Mouse (Mus musculus) MEL (cell line): Measurements from ENCODE around the gene Sash1. TPM values are rescaled to one million over a fixed set of nuclear protein-coding genes. Genes with fewer than 3 reads are reported as not detected.

Source experiments
- DNase-seq: peaks from one replicate; pipeline ENCODE4 v3.0.0; 2011; ENCODE audit warnings: low read depth, low spot score
- H3K27ac ChIP-seq: 2 replicates; pipeline ENCODE4 v1.5.1; 2012; ENCODE audit warnings: low read depth, mild to moderate bottlenecking, control low read depth, low read length, moderate library complexity; ENCODE audit not compliant: control insufficient read depth
- H3K27me3 ChIP-seq, 2 experiments: fragments of 150-350 bp in 1 of 2; sonication (generic) in 1 of 2; 2 replicates each; pipeline ENCODE4 v1.6.1; 2012; ENCODE audit warnings: low read length in 2 of 2, mild to moderate bottlenecking in 2 of 2, improper control_type of control experiment in 1 of 2, moderate library complexity in 1 of 2; ENCODE audit not compliant: insufficient read depth in 2 of 2, control insufficient read depth in 1 of 2
- H3K36me3 ChIP-seq, 2 experiments: 2 replicates each; pipeline ENCODE4 v1.6.1; 2012 to 2014; ENCODE audit warnings: low read length in 2 of 2, improper control_type of control experiment in 1 of 2, inconsistent platforms in 1 of 2, mild to moderate bottlenecking in 1 of 2; ENCODE audit not compliant: insufficient read depth in 2 of 2, control insufficient read depth in 1 of 2
- H3K4me1 ChIP-seq, 2 experiments: fragments of 150-350 bp in 1 of 2; sonication (generic) in 1 of 2; 2 replicates each; pipeline ENCODE4 v1.6.1; 2012; ENCODE audit warnings: low read length in 2 of 2, improper control_type of control experiment in 1 of 2, mild to moderate bottlenecking in 1 of 2; ENCODE audit not compliant: insufficient read depth in 2 of 2, control insufficient read depth in 1 of 2
- H3K4me3 ChIP-seq, 2 experiments: fragments of 150-350 bp in 1 of 2; sonication (generic) in 1 of 2; 2 replicates each; pipeline ENCODE4 v1.5.1; 2012; ENCODE audit warnings: low read depth in 2 of 2, low read length in 2 of 2, mild to moderate bottlenecking in 2 of 2, moderate library complexity in 2 of 2, control low read depth in 1 of 2, improper control_type of control experiment in 1 of 2; ENCODE audit not compliant: control insufficient read depth in 1 of 2, insufficient read depth in 1 of 2
- H3K79me2 ChIP-seq: 2 replicates; pipeline ENCODE4 v1.6.1; 2012; ENCODE audit warnings: mild to moderate bottlenecking, low read length, moderate library complexity; ENCODE audit not compliant: control insufficient read depth, poor library complexity, insufficient read depth
- H3K9ac ChIP-seq: 2 replicates; pipeline ENCODE4 v1.6.1; 2012; ENCODE audit warnings: low read depth, mild to moderate bottlenecking, control low read depth, low read length, moderate library complexity; ENCODE audit not compliant: control insufficient read depth, poor library complexity, severe bottlenecking
- H3K9me3 ChIP-seq: fragments of 150-350 bp; sonication (generic); replicated peaks from 2 replicates; pipeline ENCODE4 v1.6.1; 2012; ENCODE audit warnings: mild to moderate bottlenecking, low read length, improper control_type of control experiment, moderate library complexity; ENCODE audit not compliant: insufficient read depth
- BHLHE40 ChIP-seq: IDR thresholded peaks from 2 replicates; pipeline ENCODE4 v1.6.1; 2012; ENCODE audit warnings: low read depth, mild to moderate bottlenecking, inconsistent platforms, low read length, improper control_type of control experiment, borderline replicate concordance
- CHD1 ChIP-seq: IDR thresholded peaks from 2 replicates; pipeline ENCODE4 v1.6.1; 2012; ENCODE audit warnings: low read depth, mild to moderate bottlenecking, inconsistent platforms, low read length, improper control_type of control experiment
- CHD2 ChIP-seq: IDR thresholded peaks from 2 replicates; pipeline ENCODE4 v1.6.1; 2011; ENCODE audit warnings: low read length, improper control_type of control experiment
- CTCF ChIP-seq, 3 experiments: IDR thresholded peaks in 2 of 3; conservative IDR thresholded peaks in 1 of 3; 2 replicates each; pipeline ENCODE4 v1.5.1; 2011 to 2012; ENCODE audit warnings: low read length in 3 of 3, low read depth in 2 of 3, mild to moderate bottlenecking in 2 of 3, improper control_type of control experiment in 1 of 3, inconsistent platforms in 1 of 3, mixed read lengths in 1 of 3, moderate library complexity in 1 of 3; ENCODE audit not compliant: control insufficient read depth in 1 of 3, insufficient read depth in 1 of 3, poor library complexity in 1 of 3, severe bottlenecking in 1 of 3
- E2F4 ChIP-seq: IDR thresholded peaks from 2 replicates; pipeline ENCODE4 v1.6.1; 2011; ENCODE audit warnings: low read depth, low read length, improper control_type of control experiment, borderline replicate concordance
- EP300 ChIP-seq, 2 experiments: IDR thresholded peaks; 2 replicates each; pipeline ENCODE4 v1.6.1; 2011; ENCODE audit warnings: improper control_type of control experiment in 2 of 2, low read length in 2 of 2, low read depth in 1 of 2, mild to moderate bottlenecking in 1 of 2
- GABPA ChIP-seq: IDR thresholded peaks from 2 replicates; pipeline ENCODE4 v1.6.1; 2012; ENCODE audit warnings: low read depth, mild to moderate bottlenecking, inconsistent platforms, low read length, improper control_type of control experiment, moderate library complexity
- GATA1 ChIP-seq: IDR thresholded peaks from 2 replicates; pipeline ENCODE4 v1.6.1; 2011; ENCODE audit warnings: low read depth, low read length, improper control_type of control experiment
- KAT2A ChIP-seq: conservative IDR thresholded peaks from 2 replicates; pipeline ENCODE4 v1.6.1; 2012; ENCODE audit warnings: low read depth, low read length, improper control_type of control experiment, inconsistent platforms
- MXI1 ChIP-seq: IDR thresholded peaks from 2 replicates; pipeline ENCODE4 v1.6.1; 2011; ENCODE audit warnings: mild to moderate bottlenecking, low read depth, low read length, improper control_type of control experiment
- MYB ChIP-seq: IDR thresholded peaks from 2 replicates; pipeline ENCODE4 v1.6.1; 2011; ENCODE audit warnings: mild to moderate bottlenecking, low read depth, low read length, improper control_type of control experiment
- MYC ChIP-seq: IDR thresholded peaks from 2 replicates; pipeline ENCODE4 v1.6.1; 2011; ENCODE audit warnings: low read depth, mild to moderate bottlenecking, low read length, improper control_type of control experiment, moderate library complexity
- NELFE ChIP-seq: IDR thresholded peaks from 2 replicates; pipeline ENCODE4 v1.6.1; 2011; ENCODE audit warnings: low read depth, low read length, improper control_type of control experiment
- POLR2A ChIP-seq, 2 experiments: IDR thresholded peaks; 2 replicates each; pipeline ENCODE4 v1.6.1; 2011 to 2012; ENCODE audit warnings: low read length in 2 of 2, mild to moderate bottlenecking in 2 of 2, control low read depth in 1 of 2, improper control_type of control experiment in 1 of 2, low read depth in 1 of 2, moderate library complexity in 1 of 2; ENCODE audit not compliant: control insufficient read depth in 1 of 2, insufficient read depth in 1 of 2, poor library complexity in 1 of 2
- POLR2AphosphoS2 ChIP-seq: IDR thresholded peaks from 2 replicates; pipeline ENCODE4 v1.6.1; 2011; ENCODE audit warnings: low read length, improper control_type of control experiment
- RAD21 ChIP-seq: IDR thresholded peaks from 2 replicates; pipeline ENCODE4 v1.6.1; 2011; ENCODE audit warnings: mild to moderate bottlenecking, low read depth, low read length, improper control_type of control experiment
- SMC3 ChIP-seq: IDR thresholded peaks from 2 replicates; pipeline ENCODE4 v1.6.1; 2011; ENCODE audit warnings: low read depth, low read length, improper control_type of control experiment
- TCF12 ChIP-seq: IDR thresholded peaks from 2 replicates; pipeline ENCODE4 v1.6.1; 2014; ENCODE audit warnings: low read depth, mild to moderate bottlenecking, inconsistent platforms, low read length, improper control_type of control experiment, moderate library complexity
- UBTF ChIP-seq: IDR thresholded peaks from 2 replicates; pipeline ENCODE4 v1.6.1; 2012; ENCODE audit warnings: low read depth, mild to moderate bottlenecking, inconsistent platforms, low read length, improper control_type of control experiment, moderate library complexity, borderline replicate concordance; ENCODE audit not compliant: insufficient read depth
- USF2 ChIP-seq, 2 experiments: IDR thresholded peaks; 2 replicates each; pipeline ENCODE4 v1.6.1; 2011 to 2012; ENCODE audit warnings: improper control_type of control experiment in 2 of 2, low read length in 2 of 2, borderline replicate concordance in 1 of 2, inconsistent platforms in 1 of 2, low read depth in 1 of 2, mild to moderate bottlenecking in 1 of 2; ENCODE audit not compliant: insufficient read depth in 1 of 2
- ZKSCAN1 ChIP-seq: IDR thresholded peaks from 2 replicates; pipeline ENCODE4 v1.6.1; 2012; ENCODE audit warnings: low read depth, mild to moderate bottlenecking, inconsistent platforms, low read length, improper control_type of control experiment, moderate library complexity
- ZMIZ1 ChIP-seq: IDR thresholded peaks from 2 replicates; pipeline ENCODE4 v1.6.1; 2012; ENCODE audit warnings: low read depth, mild to moderate bottlenecking, inconsistent platforms, low read length, improper control_type of control experiment, moderate library complexity
- polyA plus RNA-seq, 2 experiments: library from polyadenylated mRNA; stranded (reverse) in 1 of 2; unstranded in 1 of 2; fragments of >175 nt in 1 of 2; fragments of >200 nt in 1 of 2; gene quantifications; 2 replicates each; pipeline versions ENCODE4 v1.2.1 to v1.2.4; 2012; ENCODE audit warnings: low replicate concordance in 2 of 2, low read depth in 1 of 2; ENCODE audit not compliant: insufficient read length in 2 of 2, insufficient read depth in 1 of 2, missing spikeins in 1 of 2
- total RNA-seq: library from RNA; depleted of rRNA; stranded (reverse); fragments of 300-350 nt; gene quantifications from 2 replicates; pipeline ENCODE4 v1.2.3, GENCODE M21; 2012

The Sash1 gene
- total and polyA plus RNA-seq, 3 experiments: not detected

DNA sequence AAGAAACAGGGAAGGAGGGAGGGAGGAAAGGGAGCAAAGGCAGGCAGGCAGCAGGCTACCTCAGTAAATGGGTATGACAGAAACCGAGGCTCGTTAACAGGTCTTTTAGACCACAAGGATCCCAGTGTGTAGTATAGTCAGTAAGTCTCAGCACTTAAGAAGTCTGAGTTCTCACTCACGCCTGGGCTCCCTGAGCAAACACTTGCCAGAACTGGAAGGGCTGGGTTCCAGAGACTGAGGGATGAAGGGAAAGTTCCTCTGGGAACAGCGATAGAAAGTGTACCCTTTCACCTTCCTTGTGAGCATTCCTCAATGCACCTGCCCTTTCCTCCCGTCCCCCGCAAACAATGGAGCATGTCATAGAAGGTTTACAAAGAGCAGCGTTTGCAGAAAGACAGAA is 16.5 kb upstream of the Sash1 start:
- H3K79me2 ChIP-seq: no peaks in the 10 kb centered on the region
- no peaks in the 10 kb centered on the region for H3K36me3 ChIP-seq
- no peak for DNase-seq
- H3K4me3 ChIP-seq: no peak overlapping the region
- H3K9ac ChIP-seq: no peak overlapping the region
- no peaks in the 10 kb centered on the region for H3K27me3 ChIP-seq
- no peaks in the 10 kb centered on the region for H3K9me3 ChIP-seq
- TF ChIP-seq KAT2A (no peak), TCF12 (no peak)
- H3K27ac ChIP-seq: no peak overlapping the region
- no peaks in the 10 kb centered on the region for H3K4me1 ChIP-seq

DNA sequence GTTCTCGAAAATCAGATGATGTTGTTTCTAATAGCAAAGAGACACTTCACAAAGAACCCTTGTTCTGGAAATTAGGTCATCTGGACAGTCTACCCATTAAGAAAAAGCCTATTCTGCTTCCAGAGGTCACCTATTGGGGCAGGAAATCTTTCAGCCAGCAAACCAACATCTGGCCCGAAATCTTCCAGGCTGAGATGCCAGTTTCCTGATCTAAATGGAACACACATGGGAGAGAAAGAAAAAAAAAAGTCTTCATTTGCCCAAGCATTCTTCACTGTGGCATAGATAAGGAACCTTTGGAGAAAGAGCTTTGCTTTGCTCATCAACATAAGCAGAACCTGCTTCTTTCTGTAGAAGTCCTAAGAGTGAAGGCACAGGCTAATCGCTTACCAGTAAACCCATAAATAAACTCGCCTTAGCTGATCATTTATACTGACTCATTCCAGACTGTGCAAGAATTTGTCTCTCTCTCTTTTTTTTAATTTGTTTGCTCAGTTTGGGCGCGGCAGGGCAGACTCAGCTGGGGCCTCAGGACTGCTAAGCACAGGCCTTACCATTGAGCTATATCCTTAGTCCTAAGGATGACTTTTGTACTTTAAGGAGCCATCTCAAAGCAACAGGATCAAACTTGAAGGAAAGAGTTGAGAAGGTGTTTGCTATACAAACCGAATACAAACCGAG is 13.1 kb upstream of the Sash1 start:
- H3K79me2 ChIP-seq: no peaks in the 10 kb centered on the region
- TF ChIP-seq ZKSCAN1 (no peak), MYB (no peak), CHD2 (no peak), CTCF (IDR thresholded peaks at IDR 0.05 in 2 of 3, conservative IDR thresholded peaks at IDR 0.05 in 1 of 3; ENCODE audit: control insufficient read depth in 1 of 3, insufficient read depth in 1 of 3, low read depth in 2 of 3, low read length in 3 of 3, poor library complexity in 1 of 3, severe bottlenecking in 1 of 3) (no peak), NELFE (no peak), POLR2A (IDR thresholded peaks at IDR 0.05; ENCODE audit: control insufficient read depth in 1 of 2, insufficient read depth in 1 of 2, low read depth in 1 of 2, low read length in 2 of 2, poor library complexity in 1 of 2) (no peak), USF2 (IDR thresholded peaks at IDR 0.05; ENCODE audit: borderline replicate concordance in 1 of 2, insufficient read depth in 1 of 2, low read depth in 1 of 2, low read length in 2 of 2) (no peak), BHLHE40 (no peak), GABPA (no peak), E2F4 (no peak), POLR2AphosphoS2 (no peak), EP300 (IDR thresholded peaks at IDR 0.05; ENCODE audit: low read depth in 1 of 2, low read length in 2 of 2) (no peak), GATA1 (no peak), MXI1 (no peak), SMC3 (no peak), RAD21 (no peak), UBTF (no peak), MYC (no peak), CHD1 (no peak), ZMIZ1 (no peak)
- no peaks in the 10 kb centered on the region for H3K4me1 ChIP-seq
- H3K9ac ChIP-seq: no peak overlapping the region
- no peak overlapping the region for H3K4me3 ChIP-seq
- no peak for DNase-seq
- no peaks in the 10 kb centered on the region for H3K36me3 ChIP-seq
- H3K27me3 ChIP-seq: no peaks in the 10 kb centered on the region
- no peak overlapping the region for H3K27ac ChIP-seq
- no peaks in the 10 kb centered on the region for H3K9me3 ChIP-seq
